9 mouse cellular contexts compared by ENCODE assay signal in genomic region chr14:20891941-20892402, GRCm38 (mm10). TPM values are rescaled to one million over a fixed set of nuclear protein-coding genes. Genes with fewer than 3 reads are reported as not detected.
DNase-seq lines count a peak whose midpoint lies in the region; ATAC-seq and TF ChIP-seq lines count a peak whose summit lies in the region.
"Had no signal": no experiment of that assay in that cellular context is flagged by ENCODE, and none has a peak within 500 bp of the region (broad histone marks: within the 10 kb centered on the region; RNA-seq: fewer than 3 reads in every experiment).

No protein-coding gene starts in this region.

- no peaks in the 10 kb centered on the region for H3K36me3 ChIP-seq in kidney, adult 2 months (ENCODE audit: control insufficient read depth, insufficient read depth, low read length)
- no peaks in the 10 kb centered on the region for H3K36me3 ChIP-seq in embryonic facial prominence, embryonic 13.5 days

- H3K4me2 ChIP-seq in embryonic facial prominence, embryonic 13.5 days: peak overlapping the region; percentile 21

- DNase-seq in kidney, adult 2 months: peak; percentile 38
- no peak for DNase-seq in kidney, adult 11 months
- DNase-seq in heart, postnatal 10 days: peak; percentile 50 to 53
- DNase-seq in left cerebral cortex, adult 9 months (ENCODE audit: low spot score in 2 of 2): peak; percentile 28 to 50
- DNase-seq in mesoderm, embryonic 11.5 days (ENCODE audit: low read depth, low spot score): peak; percentile 81
- no peak for DNase-seq in thymus, postnatal 10 days (ENCODE audit: low spot score in 2 of 2)

- no peak for TF ChIP-seq CTCF in kidney, adult 2 months (conservative IDR thresholded peaks at IDR 0.05; ENCODE audit: insufficient read depth, insufficient read length, low read depth, low read length)

- intact Hi-C loops in heart, postnatal 10 days (cut with DNase I): loop anchor here (5.0 kb wide), 1 partner anchor 100 kb away; no protein-coding TSS in a partner anchor

- TF ChIP-seq POLR2A in kidney, adult 2 months (IDR thresholded peaks at IDR 0.05; ENCODE audit: low read depth, low read length): no peak

- no peaks in the 10 kb centered on the region for H3K27me3 ChIP-seq in kidney, adult 2 months (replicated peaks; ENCODE audit: control insufficient read depth, insufficient read depth, low read length)
- no peaks in the 10 kb centered on the region for H3K27me3 ChIP-seq in embryonic facial prominence, embryonic 13.5 days

- 0 out of 2 replicates have a peak, but pooled peaks have one; percentile 43 for ATAC-seq in embryonic facial prominence, embryonic 13.5 days (ENCODE audit: insufficient number of reproducible peaks, insufficient read depth, low FRiP score, low TSS enrichment, low read depth)
- ATAC-seq in cerebellum, adult (ENCODE audit: insufficient number of reproducible peaks, low FRiP score, low TSS enrichment): no peak

- H3K9me3 ChIP-seq in embryonic facial prominence, embryonic 13.5 days: no peaks in the 10 kb centered on the region

- no peak overlapping the region for H3K9ac ChIP-seq in embryonic facial prominence, embryonic 13.5 days

- no peak overlapping the region for H3K4me3 ChIP-seq in kidney, adult 2 months (ENCODE audit: insufficient read depth, low read depth, low read length)
- no peak overlapping the region for H3K4me3 ChIP-seq in embryonic facial prominence, embryonic 13.5 days

- 15% methylated on average over 9 of the region's 9 CpGs for WGBS in kidney, adult 2 months
- 29% methylated on average over 9 of the region's 9 CpGs for WGBS in embryonic facial prominence, embryonic 13.5 days

- no peak overlapping the region for H3K27ac ChIP-seq in kidney, adult 2 months (ENCODE audit: insufficient read depth, low read depth, low read length)
- H3K27ac ChIP-seq in embryonic facial prominence, embryonic 13.5 days: peak overlapping the region; percentile 70

- 0 out of 2 replicates have a peak, but pooled peaks cover 2% of the 10 kb centered on the region for H3K4me1 ChIP-seq in kidney, adult 2 months (ENCODE audit: control insufficient read depth, insufficient read depth, low read length)
- peaks cover 23% of the 10 kb centered on the region for H3K4me1 ChIP-seq in embryonic facial prominence, embryonic 13.5 days

RNA-seq across cellular contexts. Expression of gene Vcl, which starts 37.2 kb away (rescaled TPM):
- 30.6 and 33.1 TPM in 2 replicates for polyA plus RNA-seq in kidney, adult 2 months (2012; rRNA removed)
- polyA plus RNA-seq in embryonic facial prominence, embryonic 13.5 days (2015; fragmentation: Nextera tagmentation; extraction: Ambion mirVana): 36.4 and 38.8 TPM in 2 replicates
- total RNA-seq in heart, postnatal 10 days (2021): 100 to 1,000 TPM; 172 to 180 TPM

RNA-seq across cellular contexts. Expression of gene Plau, which starts 55.5 kb away (rescaled TPM):
- 261 and 276 TPM in 2 replicates for polyA plus RNA-seq in kidney, adult 2 months (2012; rRNA removed)
- polyA plus RNA-seq in embryonic facial prominence, embryonic 13.5 days (2015; fragmentation: Nextera tagmentation; extraction: Ambion mirVana): 2.3 and 2.4 TPM in 2 replicates
- total RNA-seq in heart, postnatal 10 days (2021): 1 to 10 TPM; 8.0 to 8.7 TPM
- total RNA-seq: MEL had no signal

Comparison
In these comparisons a context has a peak if more than half of its experiments do, and no peak if none do; other contexts are left out.
1. DNase-seq: peak in kidney, adult 2 months (single experiment), heart, postnatal 10 days (2 of 2), left cerebral cortex, adult 9 months (2 of 2) and mesoderm, embryonic 11.5 days (single experiment); none in kidney, adult 11 months (single experiment) and thymus, postnatal 10 days (0 of 2).
2. RNA of gene Plau, which starts 55.5 kb away (polyA plus RNA-seq): 261 to 276 TPM in kidney, adult 2 months; 2.3 to 2.4 TPM in embryonic facial prominence, embryonic 13.5 days; every median in the first group is over 10 times any median in the second.